Mouse (Mus musculus): ENCODE results near the gene Bcor.

Gene Bcor

DNA sequence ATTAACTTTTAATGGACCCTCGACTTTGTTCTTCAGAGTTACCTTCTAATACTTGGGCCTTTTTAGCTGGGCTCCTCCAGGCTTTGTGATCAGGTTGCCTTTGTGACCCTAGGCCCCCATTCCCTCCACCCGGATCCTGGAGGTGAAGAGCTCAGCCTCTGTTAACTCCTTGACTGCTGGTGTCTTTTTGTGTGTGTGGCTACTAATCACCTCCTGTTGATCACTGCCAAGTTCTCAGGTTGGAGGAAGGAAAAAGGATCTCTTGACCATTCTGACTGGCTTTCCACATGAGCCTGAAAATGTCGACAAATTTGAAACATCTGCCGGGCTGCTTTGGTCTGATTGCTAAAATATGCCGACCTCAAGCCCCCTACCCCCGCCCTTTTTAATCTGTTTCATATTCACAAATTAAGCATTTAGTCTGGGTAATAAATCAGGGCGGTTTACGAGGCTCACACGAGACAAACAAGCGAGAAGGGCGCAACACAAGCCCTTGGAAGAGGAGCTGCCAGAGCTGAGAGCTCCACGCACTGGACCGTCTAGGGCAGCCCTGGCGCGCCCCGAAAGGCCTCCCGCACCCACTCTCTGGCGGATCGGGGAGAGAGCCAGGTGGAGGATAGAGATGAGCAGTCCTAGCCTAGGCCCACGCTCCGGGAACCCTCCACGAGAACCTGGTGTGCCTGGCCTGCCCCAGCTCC is 33.6 kb downstream of the Bcor start:
- peak; percentile 36 for DNase-seq

DNA sequence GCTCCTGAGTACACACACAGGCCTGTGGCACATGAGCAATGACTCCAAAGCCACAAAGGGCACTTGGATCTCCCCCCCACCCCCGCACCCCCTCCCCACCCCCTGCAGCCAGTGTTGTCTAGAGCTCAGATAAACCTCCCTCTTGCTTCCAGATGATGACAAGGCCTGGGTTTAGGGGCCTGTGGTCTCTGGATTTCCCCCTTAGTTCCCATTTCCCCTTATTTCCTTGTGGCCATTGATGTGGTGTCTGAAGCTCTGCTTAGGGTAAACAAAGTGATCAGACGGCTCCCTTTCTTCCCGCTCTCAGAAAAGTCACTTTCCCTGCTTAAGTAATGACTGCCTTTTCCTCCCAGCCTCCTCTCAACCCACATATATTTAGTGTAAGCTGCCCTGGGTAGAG is 35.6 kb downstream of the Bcor start:
- DNase-seq, result no peak

DNA sequence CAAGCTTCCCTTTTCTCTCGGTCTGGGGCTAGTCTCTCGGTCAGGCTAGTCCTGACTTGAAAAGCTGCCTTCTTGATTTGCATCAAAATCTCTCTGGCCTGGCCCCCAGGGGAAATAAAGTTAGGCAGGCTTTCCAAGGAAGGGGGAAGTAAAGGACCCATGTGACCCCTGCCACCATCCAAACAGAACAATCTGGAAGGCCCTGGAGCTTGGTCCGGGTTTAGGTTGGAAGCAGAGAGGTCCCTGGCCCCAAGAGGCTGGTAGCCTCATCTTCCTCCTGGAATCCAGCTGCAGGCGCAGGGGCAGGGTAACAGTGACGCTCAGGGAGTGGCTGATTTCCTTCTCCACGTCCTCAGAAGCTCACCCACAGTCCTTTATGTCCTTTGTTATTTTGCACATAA is 36.5 kb downstream of the Bcor start:
- DNase-seq, result no peak

DNA sequence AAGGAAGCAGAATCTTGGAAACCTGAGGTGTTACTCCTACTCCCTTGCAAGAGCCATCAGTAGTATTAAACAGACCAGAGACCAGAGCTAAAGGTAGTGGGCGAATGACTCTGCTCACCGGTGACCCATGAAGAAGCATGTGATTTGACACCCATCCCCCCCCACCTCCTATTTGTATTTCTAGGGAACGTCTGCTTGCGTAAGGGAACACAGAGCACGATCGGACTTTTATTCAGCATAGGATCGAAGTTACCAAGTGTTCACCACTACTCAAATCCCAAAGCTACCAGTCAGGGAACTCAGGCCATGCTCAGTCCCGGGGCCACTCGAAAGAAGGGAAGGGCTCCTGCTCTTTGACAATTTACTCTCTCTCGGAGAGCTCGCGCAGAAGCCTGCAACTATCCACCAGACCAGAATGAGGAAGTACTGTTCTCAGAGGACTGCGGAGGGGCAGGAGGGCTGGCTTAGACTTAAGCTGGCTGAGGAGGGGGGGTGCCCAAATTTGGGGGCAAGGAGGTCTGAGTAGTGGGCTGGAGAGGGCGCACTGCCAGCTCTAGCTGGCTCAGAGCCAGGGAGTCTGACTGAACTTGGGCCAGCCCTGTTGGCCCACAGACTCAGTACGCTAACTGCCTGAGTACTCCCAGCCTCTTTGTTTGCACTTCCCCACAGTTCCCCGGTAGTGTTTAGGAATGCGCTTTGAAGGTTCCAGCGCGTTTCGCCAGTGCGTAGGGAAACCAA is 37.4 kb downstream of the Bcor start:
- peak; percentile 27 for DNase-seq

DNA sequence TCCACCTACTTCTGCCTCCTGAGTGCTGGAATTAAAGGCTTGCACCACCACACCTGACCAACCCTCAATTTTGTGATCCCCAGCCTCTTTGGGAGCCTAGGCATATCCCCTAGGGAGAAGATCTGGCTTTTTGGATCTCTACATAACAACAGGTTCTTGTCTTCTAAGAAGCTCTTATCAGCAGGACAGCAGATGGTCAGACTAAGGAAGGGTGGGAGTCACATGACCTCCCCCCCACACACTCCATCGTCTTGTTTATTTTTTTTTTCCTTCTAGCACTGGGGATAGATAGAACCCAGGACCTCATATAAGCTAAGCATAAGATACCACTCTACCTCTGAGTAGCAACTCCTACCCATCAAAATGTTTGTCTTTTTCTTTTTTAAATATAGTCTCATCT is 40.7 kb downstream of the Bcor start:
- no peak for DNase-seq

DNA sequence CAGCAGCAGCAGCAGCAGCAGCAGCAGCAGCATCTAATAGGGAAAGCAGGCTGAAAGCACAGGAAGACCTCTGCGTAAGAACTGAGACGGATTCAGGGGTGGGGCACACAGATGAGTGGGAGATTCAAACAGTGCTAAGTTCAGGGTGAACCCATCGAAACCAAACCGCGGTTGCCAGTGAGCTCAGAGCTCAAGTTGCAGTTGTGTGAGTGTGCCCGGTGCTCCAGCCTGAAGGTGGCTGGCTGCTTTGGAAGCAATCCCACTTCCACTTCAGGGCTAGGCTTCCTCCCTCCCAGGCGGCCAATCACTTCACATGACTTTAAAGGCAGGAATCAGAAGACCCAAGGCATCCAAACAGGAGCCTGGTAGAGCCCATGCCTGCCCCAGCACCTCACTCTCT is 44.0 kb downstream of the Bcor start:
- DNase-seq, result no peak

DNA sequence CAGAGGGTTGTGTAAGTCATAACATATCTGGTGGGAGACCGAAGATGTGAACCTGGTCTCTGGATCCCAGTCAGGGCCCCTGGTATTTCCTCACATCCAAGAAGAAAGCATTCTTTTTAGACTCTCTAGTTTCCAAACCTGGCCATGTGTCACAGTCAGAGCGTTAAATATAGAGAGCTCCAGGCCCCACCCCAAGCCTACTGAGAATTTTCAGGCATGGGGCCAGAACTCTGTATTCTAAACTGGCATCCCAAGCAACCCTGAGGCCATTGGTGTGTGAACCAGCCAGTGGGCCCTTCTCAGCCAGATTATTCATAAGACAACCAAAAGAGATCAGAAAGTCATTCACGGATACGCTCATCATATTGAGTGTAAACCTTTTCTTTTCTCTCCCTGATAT is 48.0 kb downstream of the Bcor start:
- DNase-seq, result no peak

DNA sequence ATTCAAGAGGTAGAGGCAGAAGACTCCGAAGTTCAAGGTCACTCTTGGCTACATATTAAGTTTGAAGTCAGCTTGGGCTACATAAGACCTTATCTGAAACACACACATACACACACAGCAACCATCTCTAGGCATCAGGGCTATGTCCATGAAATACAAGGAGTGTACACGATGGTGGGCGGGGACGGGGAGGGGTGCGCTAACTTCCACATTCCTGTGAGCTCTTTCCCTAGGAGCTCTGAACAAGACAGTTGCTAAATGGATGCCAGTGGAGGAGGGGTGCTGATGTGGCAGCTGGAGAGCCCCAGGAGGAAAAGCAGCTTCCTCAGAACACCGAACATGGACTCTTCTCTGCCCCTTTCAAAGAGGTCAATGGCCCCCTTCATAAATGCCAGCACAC is 49.6 kb downstream of the Bcor start:
- no peak for DNase-seq

DNA sequence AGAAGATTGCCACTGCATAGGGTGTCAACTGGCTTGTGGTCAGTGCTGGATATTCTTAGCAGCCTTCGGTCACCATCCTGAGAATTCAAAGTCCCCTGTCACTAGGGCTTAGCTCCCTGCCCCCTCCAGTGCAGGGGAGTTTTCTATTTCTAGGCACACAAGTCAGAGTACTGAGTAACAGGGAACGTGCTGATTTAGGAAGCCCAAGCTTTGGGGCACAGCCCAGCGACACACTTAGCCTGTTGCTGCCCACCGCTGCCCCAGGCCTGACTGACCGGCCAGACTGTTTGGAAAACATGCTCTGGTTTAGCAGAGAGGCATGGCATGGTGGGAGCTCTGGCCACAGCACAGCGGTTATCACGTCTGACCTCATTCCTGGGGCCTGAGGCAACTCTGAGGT is 54.8 kb downstream of the Bcor start:
- no peak for DNase-seq

DNA sequence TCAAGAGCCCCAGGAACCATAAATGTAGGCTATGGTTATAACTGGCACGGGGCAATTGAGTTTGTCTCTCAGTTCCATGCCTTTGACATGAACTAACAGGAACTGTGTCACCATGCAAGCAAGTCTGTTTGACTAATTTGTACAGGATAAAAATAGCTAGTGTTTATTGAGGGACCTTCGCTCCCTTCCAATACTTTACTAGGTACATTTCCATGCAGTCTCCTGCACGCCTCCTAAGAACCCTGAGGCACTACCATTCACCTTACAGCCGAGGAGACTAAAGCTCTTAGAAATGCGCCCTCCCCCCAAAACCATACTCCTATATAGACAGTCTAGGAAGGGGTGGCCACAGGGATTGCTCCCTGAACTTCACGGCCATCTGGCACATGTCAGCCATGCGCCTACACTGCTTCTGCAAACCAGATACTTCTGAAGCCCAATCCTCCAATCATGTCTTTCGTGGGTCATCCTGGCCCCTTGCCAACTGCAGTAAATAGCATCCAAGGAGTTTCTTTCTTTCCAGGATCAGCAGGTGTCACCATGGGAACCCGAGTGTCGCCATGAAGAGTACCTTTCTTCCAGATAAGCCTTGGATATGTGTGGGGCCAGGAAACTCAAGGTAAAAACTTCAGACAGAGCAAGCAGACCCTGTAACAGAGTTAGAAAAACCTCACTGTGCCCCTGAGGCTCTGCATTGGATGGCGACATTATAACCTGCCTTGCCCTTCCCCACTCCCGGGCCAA is 63.2 kb downstream of the Bcor start:
- DNase-seq, result no peak

DNA sequence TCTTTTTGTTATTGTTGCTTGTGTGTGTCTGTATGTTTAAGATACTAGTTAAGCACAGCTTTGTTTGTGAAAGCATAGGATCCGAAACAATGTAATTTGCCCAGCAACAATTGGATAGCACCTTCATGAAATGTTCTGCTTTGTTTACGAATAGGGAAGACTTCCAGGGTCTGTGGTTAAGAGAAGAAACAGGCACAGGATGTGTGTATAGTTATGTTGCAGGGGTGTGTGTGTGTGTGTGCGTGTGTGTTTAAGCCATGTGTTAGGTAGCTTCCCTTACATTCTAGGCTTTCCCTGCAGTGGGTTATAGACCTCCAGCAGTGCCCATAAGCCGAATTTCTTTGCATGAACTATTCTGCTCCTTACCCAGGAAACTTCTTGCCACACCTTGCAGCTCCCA is 66.8 kb downstream of the Bcor start:
- DNase-seq, result no peak

DNA sequence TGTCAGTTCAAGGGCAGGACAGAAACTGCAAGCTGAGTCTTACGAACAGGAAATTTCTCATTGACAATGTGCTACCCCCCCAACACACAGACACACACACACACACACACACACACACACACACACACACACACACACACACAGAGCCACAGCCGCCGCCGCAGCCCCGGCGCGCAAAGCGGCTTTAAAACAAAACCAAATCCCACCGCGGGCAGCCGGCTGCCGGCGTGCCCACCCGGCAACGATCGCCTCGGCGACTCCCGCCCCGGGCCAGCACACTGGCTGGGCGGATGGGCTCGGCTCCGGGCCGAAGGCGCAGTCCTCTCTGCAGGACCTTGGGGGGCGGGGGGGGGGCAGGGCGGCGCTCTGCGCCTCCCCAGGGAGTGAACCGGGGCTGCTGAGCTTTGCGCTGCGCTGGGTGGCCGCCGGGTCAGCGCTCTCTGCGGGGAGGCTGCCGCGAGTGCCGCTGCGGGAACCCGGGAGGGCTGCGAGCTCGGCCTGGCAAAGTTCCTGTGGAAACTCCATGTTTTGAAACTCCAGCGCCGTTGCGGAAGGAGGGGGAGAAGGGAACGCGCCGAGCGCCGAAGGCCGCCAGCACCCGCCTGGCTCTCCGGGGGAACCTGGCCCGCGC is 68.6 kb downstream of the Bcor start:
- peak; percentile 61 for DNase-seq

DNA sequence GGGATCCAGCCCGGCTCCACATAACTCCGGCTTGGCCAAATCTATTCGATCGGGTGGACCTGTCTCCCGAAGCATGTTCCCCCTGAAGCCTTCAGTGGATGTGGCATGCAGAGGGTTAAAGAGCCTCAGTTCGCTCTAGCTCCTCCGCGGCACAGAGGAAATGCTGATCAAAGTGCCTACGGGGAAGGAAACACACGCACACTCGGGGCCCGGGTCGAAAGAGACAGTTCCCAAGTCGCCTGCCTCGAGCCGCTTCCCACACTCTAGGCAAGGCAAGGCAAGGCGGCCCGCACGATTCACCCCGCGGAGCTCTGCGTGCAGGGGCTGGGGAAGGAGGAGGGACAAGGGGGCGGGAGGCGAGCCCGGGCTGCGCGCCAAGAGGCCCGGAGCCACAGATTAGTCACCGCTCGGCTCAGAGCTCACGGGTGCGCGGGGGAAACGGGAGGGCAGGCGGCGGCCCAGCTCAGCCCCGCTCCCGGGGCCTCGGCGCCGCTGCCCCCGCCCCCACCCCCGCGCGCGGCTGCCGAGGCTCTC is 69.2 kb downstream of the Bcor start:
- peak; percentile 74 for DNase-seq

DNA sequence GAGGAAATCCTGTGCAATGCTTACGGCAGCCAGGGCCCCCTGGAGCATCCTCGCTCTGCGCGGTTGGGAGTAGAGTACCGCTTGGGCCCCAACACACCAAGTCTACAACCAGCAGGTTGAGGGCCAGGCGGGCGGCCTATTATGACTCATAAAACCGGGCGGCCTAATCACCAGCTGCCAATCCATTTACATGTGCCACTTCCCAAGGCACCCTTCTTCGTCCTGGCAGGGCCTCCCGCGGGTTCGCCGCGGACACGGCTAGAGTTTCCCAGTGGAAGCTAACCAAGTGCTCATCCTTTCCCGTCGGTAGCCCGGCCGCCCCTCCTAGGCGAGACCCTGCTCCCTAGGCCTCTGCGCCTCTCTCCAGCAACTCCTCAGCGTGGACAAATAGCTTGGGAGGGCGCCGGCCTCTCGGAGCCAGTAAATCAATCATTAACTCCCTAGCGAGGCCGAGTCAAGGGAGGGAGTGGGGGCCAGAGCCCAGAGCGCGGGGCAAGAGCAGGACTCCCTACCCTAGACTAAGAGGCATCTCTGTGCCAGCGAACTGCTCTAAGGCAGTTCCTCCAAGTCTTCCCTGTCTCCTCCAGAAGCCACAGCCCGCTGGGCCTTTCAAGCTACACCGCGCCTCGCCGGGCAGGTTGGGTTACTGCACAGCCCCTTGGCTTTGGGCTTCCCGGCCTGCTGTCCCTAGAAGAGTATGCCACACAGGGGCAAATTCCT is 69.8 kb downstream of the Bcor start:
- DNase-seq, result peak; percentile 63

DNA sequence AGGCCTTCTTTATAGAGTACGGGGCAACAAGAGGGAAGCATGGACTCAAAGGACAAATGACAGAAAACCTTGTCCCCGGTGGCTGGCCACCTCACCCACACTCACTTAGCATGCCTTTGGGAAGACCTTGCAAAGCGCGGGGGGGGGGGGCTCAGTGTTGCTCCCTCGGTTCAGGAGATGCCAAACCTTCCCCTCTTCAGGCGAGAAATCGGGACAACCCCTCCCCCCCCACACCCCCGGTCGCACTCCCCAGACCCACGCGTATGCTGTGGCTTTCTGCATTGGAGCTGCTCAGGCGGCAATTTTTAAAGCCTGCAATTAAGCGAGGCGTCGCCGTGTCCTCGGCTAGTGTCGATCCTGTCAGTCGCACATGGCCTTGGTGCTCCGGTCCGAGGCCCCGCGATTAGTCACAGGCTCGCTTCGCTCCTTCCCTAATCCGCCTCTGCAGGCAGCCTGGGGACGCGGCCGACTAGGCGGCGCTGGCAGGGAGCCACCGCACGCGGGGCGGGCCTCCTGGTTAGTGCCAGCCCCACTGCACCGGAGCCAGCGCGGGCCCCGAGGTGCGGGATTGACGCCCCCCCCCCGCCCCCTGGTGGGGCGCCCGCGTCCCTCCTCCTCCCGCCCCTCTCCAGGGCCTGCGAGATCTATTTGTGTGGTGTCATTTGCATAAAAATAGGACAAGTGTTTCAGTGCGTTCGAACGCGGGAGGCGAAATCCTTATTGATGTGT is 70.6 kb downstream of the Bcor start:
- DNase-seq, result peak; percentile 63

DNA sequence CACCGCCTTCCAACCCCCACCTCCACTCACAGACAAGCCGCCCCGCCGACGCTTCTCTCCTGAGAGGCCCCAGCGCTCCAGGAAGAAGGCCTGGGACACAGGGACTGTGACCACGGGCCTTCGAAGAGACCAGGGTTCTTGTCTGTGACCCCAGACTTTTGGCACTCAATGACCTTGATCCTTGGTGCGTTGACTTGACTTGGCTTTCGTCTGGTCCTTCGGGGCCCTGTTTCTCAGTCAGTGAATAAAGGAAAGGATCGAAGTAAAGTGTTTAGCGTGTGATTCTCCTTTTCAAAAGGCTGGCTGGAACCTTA is 71.2 kb downstream of the Bcor start:
- DNase-seq, result no peak

DNA sequence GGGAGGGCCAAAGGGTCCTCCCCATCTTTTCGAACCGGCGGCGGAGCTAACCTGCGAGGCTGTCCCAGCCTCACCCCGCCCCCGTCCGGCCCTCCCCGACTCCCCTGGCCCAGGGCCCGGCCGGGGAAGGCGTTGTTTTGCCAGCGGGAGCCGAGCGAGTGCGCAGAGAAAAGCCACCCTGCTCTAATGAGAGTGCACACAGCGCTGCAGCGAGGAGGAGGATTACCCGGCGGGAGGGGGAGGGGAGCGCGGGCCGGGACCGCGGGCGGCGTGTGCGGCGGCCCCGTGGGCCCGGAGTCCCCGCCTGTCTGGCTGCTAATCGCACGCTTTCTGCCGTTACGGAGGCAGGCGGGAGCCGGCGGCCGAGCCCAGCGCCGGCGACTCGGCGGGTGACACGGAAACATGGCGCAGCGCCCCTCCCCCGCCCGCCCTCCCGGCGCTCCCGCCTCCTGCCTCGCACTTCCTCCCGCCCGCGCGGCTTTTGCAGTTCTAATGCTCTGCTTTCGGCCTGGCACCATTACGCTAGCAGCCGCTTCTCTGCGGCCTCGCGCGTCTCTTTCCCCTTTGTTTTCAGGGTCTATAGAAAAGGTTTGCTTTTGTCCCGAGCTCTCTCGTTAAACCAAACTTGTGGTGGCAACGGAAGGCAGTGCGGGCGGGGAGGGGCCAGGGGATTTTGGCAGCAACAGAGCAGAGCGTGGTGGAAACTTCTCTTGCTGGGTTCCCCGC is 71.7 kb downstream of the Bcor start:
- peak; percentile 79 for DNase-seq

DNA sequence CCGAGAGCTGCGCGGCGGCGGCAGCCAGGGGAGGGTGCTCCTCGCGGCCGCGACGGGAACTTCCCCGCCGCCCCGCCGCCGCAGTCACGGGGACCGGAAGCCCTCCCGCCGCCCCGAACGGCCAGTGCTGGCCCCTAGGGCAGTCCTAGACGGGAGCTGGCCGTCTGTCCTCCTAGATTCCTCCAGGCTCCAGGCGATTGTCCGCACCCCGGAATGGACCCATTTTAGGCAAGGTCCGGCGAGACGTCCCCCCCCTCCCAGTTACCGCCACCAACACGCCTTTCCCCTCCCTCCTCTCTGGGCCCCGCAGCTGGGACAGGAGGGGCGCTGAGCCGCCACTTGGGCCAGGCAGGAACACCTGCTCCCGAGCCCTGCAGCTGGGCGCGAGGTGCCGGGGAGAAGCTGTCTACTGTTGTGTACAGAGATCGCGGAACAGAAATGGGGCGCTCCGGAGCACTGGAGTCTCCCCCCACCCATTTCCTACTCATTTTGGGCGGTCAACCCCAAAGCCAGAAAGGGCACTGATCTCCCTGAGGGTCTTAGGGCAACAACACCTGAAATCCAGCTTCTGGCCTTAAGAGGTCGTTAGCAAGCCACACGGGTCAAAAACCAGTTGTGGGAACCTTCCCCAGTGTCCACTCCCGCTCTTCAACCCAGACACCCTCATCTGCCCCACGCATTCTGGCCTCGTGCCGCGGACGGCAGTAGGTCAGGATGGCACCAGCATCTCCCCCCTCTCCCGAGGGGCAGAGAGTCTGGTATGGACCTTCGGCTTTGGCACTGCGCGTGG is 72.4 kb downstream of the Bcor start:
- DNase-seq, result peak; percentile 76

DNA sequence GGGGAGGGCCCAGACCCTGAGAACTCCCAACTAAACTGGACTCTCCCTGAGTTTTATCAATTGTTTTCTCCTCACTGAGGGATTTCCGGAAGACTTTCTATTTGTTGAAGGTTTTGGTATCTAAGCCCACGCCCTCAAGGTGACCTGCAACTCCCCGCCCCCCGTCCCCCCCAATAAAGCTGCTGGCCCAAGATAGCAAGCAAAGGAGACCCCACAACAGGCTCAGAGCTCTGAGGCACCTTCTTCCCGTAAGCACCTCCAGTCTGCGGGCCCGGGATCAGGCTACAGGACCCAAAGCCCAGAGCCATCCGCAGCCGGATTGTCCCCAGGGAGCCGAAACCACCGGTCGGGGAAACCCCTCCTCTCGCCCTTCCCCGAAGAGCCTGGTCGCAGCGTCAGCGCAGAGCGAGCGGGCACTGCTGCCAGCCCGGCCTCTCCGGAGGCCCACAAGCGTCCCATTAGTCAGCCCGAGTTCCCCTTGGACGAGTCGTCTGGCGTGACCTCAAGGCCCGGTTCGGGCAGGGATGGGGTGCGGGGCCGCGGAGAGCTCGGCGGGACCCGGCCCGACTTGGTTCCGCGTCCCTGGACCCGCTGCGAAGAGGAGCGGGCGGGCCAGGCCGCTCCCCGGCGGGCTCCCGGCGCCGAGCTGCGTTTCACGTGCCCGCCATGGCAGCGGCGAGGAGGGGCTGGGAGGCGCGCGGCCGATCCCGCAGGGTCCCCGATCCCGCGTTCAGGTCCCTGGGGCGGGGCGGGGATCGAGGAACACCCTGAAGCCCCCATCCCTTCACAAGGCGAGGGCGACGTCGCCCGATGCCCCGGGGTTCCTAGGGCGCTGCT is 73.3 kb downstream of the Bcor start:
- no peak for DNase-seq

DNA sequence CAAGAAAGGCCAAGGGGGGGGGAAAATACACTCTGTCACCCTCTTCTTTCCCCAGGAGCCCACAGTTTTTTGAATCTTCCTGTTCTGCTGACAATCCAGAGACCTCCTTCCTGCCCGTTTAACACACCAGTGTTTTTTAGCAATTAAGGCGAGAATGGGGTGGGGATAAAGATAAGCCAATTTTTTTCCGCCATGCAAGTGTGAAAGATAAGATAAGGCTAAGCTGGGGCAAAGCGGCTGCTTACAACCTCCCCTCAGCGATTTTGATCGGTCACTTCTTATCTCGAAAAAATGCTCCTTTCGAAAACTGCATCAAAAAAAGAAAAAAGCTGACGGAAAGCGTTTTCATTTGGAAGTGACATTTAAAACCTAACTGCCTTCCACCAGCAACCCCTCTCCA is 74.2 kb downstream of the Bcor start:
- DNase-seq, result no peak

Data from thymus, postnatal 4 days (tissue).